Mouse (Mus musculus): ENCODE data around the gene Asz1. TPM values are rescaled to one million over a fixed set of nuclear protein-coding genes. Genes with fewer than 3 reads are reported as not detected.

Asz1 gene
- polyA plus RNA-seq, 1 experiment = not detected

- Histone ChIP-seq H3K27me3 (ENCODE audit: control insufficient read depth, insufficient read depth, low read length) (no peaks in the 10 kb centered on the region), H3K4me1 (ENCODE audit: control insufficient read depth, insufficient read depth, insufficient read length, low read length) (no peaks in the 10 kb centered on the region), H3K36me3 (ENCODE audit: control insufficient read depth, insufficient read depth, low read length) (no peaks in the 10 kb centered on the region), H3K27ac (ENCODE audit: insufficient read depth, low read depth, low read length) (no peak overlapping the region), H3K4me3 (ENCODE audit: low read depth, low read length) (no peak overlapping the region)
- WGBS = 71% methylated on average over 7 of the region's 7 CpGs
- TF ChIP-seq CTCF (IDR thresholded peaks at IDR 0.05; ENCODE audit: extremely low read depth, insufficient read length, insufficient replicate concordance, low read depth, low read length) (no peak), POLR2A (IDR thresholded peaks at IDR 0.05; ENCODE audit: low read depth, low read length) (no peak)
These were observed 95.5 kb downstream of the Asz1 start for GRCm38 (mm10) chr6:18013346-18013745.

GRCm38 (mm10) chr6:18007356-18007755 lies 101.5 kb downstream of the Asz1 start:
- TF ChIP-seq CTCF (IDR thresholded peaks at IDR 0.05; ENCODE audit: extremely low read depth, insufficient read length, insufficient replicate concordance, low read depth, low read length) = no peak
- TF ChIP-seq POLR2A (IDR thresholded peaks at IDR 0.05; ENCODE audit: low read depth, low read length) = no peak
- H3K27me3 ChIP-seq (ENCODE audit: control insufficient read depth, insufficient read depth, low read length) = no peaks in the 10 kb centered on the region
- no peaks in the 10 kb centered on the region for H3K4me1 ChIP-seq (ENCODE audit: control insufficient read depth, insufficient read depth, insufficient read length, low read length)
- 60% methylated on average over 3 of the region's 3 CpGs for WGBS
- no peaks in the 10 kb centered on the region for H3K36me3 ChIP-seq (ENCODE audit: control insufficient read depth, insufficient read depth, low read length)
- H3K27ac ChIP-seq (ENCODE audit: insufficient read depth, low read depth, low read length) = no peak overlapping the region
- H3K4me3 ChIP-seq (ENCODE audit: low read depth, low read length) = no peak overlapping the region

GRCm38 (mm10) chr6:18002065-18002464 lies 106.8 kb downstream of the Asz1 start:
- WGBS = 92% methylated on average over 6 of the region's 6 CpGs
- no peak for TF ChIP-seq CTCF (IDR thresholded peaks at IDR 0.05; ENCODE audit: extremely low read depth, insufficient read length, insufficient replicate concordance, low read depth, low read length)
- no peak for TF ChIP-seq POLR2A (IDR thresholded peaks at IDR 0.05; ENCODE audit: low read depth, low read length)
- Histone ChIP-seq H3K27me3 (ENCODE audit: control insufficient read depth, insufficient read depth, low read length) (no peaks in the 10 kb centered on the region), H3K36me3 (ENCODE audit: control insufficient read depth, insufficient read depth, low read length) (no peaks in the 10 kb centered on the region), H3K27ac (ENCODE audit: insufficient read depth, low read depth, low read length) (no peak overlapping the region), H3K4me3 (ENCODE audit: low read depth, low read length) (no peak overlapping the region), H3K4me1 (ENCODE audit: control insufficient read depth, insufficient read depth, insufficient read length, low read length) (no peaks in the 10 kb centered on the region)

Other genes starting within 250 kb of the Asz1 start
- 0.38 and 0.66 TPM in 2 replicates for gene Wnt2, start 78.5 kb downstream of the Asz1 start, polyA plus RNA-seq (2012; rRNA removed)
- 1.8 and 1.9 TPM in 2 replicates for gene Cftr, start 61.6 kb upstream of the Asz1 start, polyA plus RNA-seq (2012; rRNA removed)

Measured in small intestine, adult 2 months (tissue).